Mouse (Mus musculus) heart, embryonic 16.5 days (tissue): ENCODE measurements around the gene Col25a1. TPM values are rescaled to one million over a fixed set of nuclear protein-coding genes. Genes with fewer than 3 reads are reported as not detected.

ENCODE experiments used
- ATAC-seq: fragments of 200-750 bp; cut with Nextera tagmentation; replicated peaks from 2 replicates; pipeline ENCODE4 v1.8.0; 2017; ENCODE audit warnings: moderate number of reproducible peaks; ENCODE audit not compliant: insufficient read depth, low FRiP score; ENCODE audit errors: extremely low read depth
- H3K27ac ChIP-seq: fragments of 300-500 bp; sonication (generic); 2 replicates; pipeline ENCODE4 v1.5.1; 2014; ENCODE audit warnings: mild to moderate bottlenecking, low read length, control low read depth, moderate library complexity
- H3K27me3 ChIP-seq: fragments of 300-500 bp; sonication (generic); 2 replicates; pipeline ENCODE4 v1.6.1; 2014; ENCODE audit warnings: low read length, mixed read lengths; ENCODE audit not compliant: control insufficient read depth, insufficient read depth
- H3K36me3 ChIP-seq: fragments of 300-500 bp; sonication (generic); 2 replicates; pipeline ENCODE4 v1.6.1; 2014; ENCODE audit not compliant: control insufficient read depth, insufficient read depth
- H3K4me1 ChIP-seq: fragments of 300-500 bp; sonication (generic); 2 replicates; pipeline ENCODE4 v1.6.1; 2014; ENCODE audit warnings: low read length, mixed read lengths; ENCODE audit not compliant: control insufficient read depth, insufficient read depth
- H3K4me2 ChIP-seq: fragments of 300-500 bp; sonication (generic); 2 replicates; pipeline ENCODE4 v1.6.1; 2014; ENCODE audit warnings: low read depth, mild to moderate bottlenecking, control low read depth, low read length
- H3K4me3 ChIP-seq: fragments of 300-500 bp; sonication (generic); 2 replicates; pipeline ENCODE4 v1.5.1; 2014; ENCODE audit warnings: mild to moderate bottlenecking, control low read depth, low read length
- H3K9ac ChIP-seq: fragments of 300-500 bp; sonication (generic); 2 replicates; pipeline ENCODE4 v1.6.1; 2014; ENCODE audit warnings: low read length, control low read depth
- H3K9me3 ChIP-seq: fragments of 300-500 bp; sonication (generic); replicated peaks from 2 replicates; pipeline ENCODE4 v1.6.1; 2016; ENCODE audit warnings: low read length; ENCODE audit not compliant: control insufficient read depth
- WGBS: fragments of 180-500 bp; shearing (Covaris S2); extraction: QIAGEN DNeasy Blood & Tissue Kit; methylation state at CpG from one replicate; pipeline ENCODE4 v1.1.7; 2014; 5-methylcytosine and 5-hydroxymethylcytosine counted together
- polyA plus RNA-seq: library from polyadenylated mRNA; unstranded; fragments of >200 nt; fragmentation: Nextera tagmentation; extraction: Ambion mirVana; gene quantifications from 2 replicates; pipeline ENCODE4 v1.2.1, GENCODE M21; 2015

Col25a1 gene
- polyA plus RNA-seq, 1 experiment from 2014 or later, result 1.2 TPM

GRCm38 (mm10) chr3:130440689-130441088, 309.4 kb downstream of the Col25a1 start:
- 52% methylated on average over 12 of the region's 12 CpGs for WGBS
- H3K36me3 ChIP-seq, result no peaks in the 10 kb centered on the region

GRCm38 (mm10) chr3:130443842-130444627, 312.7 kb downstream of the Col25a1 start:
- no peak overlapping the region for H3K27ac ChIP-seq
- no peak overlapping the region for H3K4me3 ChIP-seq
- ATAC-seq, result no peak
- no peaks in the 10 kb centered on the region for H3K36me3 ChIP-seq
- no peaks in the 10 kb centered on the region for H3K9me3 ChIP-seq
- 51% methylated on average over 13 of the region's 13 CpGs for WGBS
- H3K9ac ChIP-seq, result no peak overlapping the region
- no peaks in the 10 kb centered on the region for H3K4me1 ChIP-seq
- H3K4me2 ChIP-seq, result no peak overlapping the region
- no peaks in the 10 kb centered on the region for H3K27me3 ChIP-seq

More at GRCm38 (mm10) chr3:130440689-130441088, 309.4 kb downstream of the Col25a1 start:
- ATAC-seq, result no peak
- H3K4me2 ChIP-seq, result no peak overlapping the region
- no peak overlapping the region for H3K27ac ChIP-seq
- H3K4me3 ChIP-seq, result no peak overlapping the region
- H3K27me3 ChIP-seq, result no peaks in the 10 kb centered on the region
- no peaks in the 10 kb centered on the region for H3K4me1 ChIP-seq
- no peak overlapping the region for H3K9ac ChIP-seq
- H3K9me3 ChIP-seq, result no peaks in the 10 kb centered on the region

DNA sequence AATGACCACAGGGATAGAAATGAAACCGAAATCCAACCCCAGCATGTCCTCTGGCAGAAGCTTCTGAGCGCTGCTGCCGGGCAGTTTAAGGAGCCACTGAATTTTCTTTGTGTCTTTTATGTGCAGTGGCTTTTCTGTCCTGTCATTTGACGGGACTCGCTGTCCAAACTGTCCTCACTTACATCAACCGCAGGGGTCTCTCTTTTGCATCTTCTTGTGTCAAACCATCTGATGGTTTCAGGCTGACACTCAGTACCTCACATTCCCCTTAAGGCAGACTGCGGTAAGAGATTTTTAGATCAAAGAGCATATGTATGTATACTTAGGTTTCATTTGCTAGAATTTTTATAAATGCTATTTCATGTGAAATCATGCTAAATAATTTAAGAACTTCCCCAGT, 318.6 kb downstream of the Col25a1 start:
- 77% methylated on average over 7 of the region's 7 CpGs for WGBS
- no peaks in the 10 kb centered on the region for H3K4me1 ChIP-seq
- H3K9ac ChIP-seq, result no peak overlapping the region
- ATAC-seq, result no peak
- no peak overlapping the region for H3K4me2 ChIP-seq
- no peaks in the 10 kb centered on the region for H3K36me3 ChIP-seq
- no peak overlapping the region for H3K27ac ChIP-seq
- H3K4me3 ChIP-seq, result no peak overlapping the region
- H3K9me3 ChIP-seq, result no peaks in the 10 kb centered on the region
- no peaks in the 10 kb centered on the region for H3K27me3 ChIP-seq

- ATAC-seq, result no peak
- no peak overlapping the region for H3K4me3 ChIP-seq
- WGBS, result 81% methylated on average over 5 of the region's 5 CpGs
- H3K36me3 ChIP-seq, result no peaks in the 10 kb centered on the region
- H3K4me2 ChIP-seq, result no peak overlapping the region
- H3K4me1 ChIP-seq, result no peaks in the 10 kb centered on the region
- no peaks in the 10 kb centered on the region for H3K27me3 ChIP-seq
- H3K27ac ChIP-seq, result no peak overlapping the region
- peaks cover 6% of the 10 kb centered on the region for H3K9me3 ChIP-seq
- H3K9ac ChIP-seq, result no peak overlapping the region
Measured at GRCm38 (mm10) chr3:130465371-130465770, 334.1 kb downstream of the Col25a1 start.

DNA sequence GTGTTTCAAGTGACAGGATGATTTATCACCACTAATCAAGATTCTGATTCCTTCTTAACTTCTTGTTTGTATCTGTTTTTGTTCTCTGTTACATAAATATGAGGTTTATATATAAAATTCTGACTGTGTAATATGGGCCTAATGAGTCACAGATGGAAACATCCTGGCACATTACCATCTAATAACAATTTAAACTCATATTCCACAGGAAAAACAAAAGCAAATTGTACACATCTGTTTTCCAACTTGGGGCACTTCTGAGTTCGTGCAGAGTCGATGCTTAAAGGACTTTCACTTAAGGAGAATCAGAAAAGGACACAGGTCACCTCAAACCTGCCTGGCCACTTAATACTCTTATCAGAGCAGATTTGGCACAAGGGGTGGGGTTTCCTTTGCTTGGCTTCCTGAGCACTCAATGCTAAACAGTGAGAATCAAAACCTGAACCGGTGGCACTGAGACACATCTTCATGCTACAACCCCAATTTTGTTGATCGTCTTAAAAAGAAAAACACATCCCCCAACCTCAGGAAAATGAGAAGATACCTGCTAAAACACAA, 342.0 kb downstream of the Col25a1 start:
- Histone ChIP-seq H3K36me3 (no peaks in the 10 kb centered on the region), H3K9me3 (no peaks in the 10 kb centered on the region), H3K4me3 (no peak overlapping the region), H3K4me1 (no peaks in the 10 kb centered on the region), H3K9ac (no peak overlapping the region), H3K27me3 (no peaks in the 10 kb centered on the region), H3K27ac (no peak overlapping the region), H3K4me2 (no peak overlapping the region)
- ATAC-seq, result no peak
- 37% methylated on average over 4 of the region's 4 CpGs for WGBS

GRCm38 (mm10) chr3:130473970-130474369, 342.7 kb downstream of the Col25a1 start:
- Histone ChIP-seq H3K9me3 (no peaks in the 10 kb centered on the region), H3K4me2 (no peak overlapping the region), H3K9ac (no peak overlapping the region), H3K36me3 (no peaks in the 10 kb centered on the region), H3K4me3 (no peak overlapping the region), H3K27me3 (no peaks in the 10 kb centered on the region), H3K4me1 (no peaks in the 10 kb centered on the region), H3K27ac (no peak overlapping the region)
- 62% methylated on average over 7 of the region's 7 CpGs for WGBS
- ATAC-seq, result no peak

DNA sequence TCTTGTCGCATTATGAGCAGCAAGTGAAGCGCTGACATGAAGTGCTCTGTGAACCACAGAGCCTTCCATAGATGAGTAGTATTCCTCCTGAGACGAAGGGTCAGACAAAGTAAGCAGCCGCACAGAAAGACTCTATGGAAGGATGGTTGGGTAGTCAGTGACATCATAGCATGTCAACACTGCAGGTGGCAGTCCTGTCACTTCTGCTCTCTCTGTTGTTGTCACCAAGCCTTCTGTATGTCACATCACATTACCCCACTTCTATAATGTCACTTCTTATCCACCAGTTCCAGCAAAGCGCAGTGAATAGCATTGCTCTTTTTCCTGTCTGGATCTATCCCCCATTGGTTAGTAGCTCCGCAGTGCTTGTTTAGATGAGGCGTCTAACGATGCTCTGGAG, 351.2 kb downstream of the Col25a1 start:
- no peaks in the 10 kb centered on the region for H3K27me3 ChIP-seq
- no peaks in the 10 kb centered on the region for H3K36me3 ChIP-seq
- no peak overlapping the region for H3K27ac ChIP-seq
- H3K4me1 ChIP-seq, result no peaks in the 10 kb centered on the region
- no peak for ATAC-seq
- H3K9ac ChIP-seq, result no peak overlapping the region
- H3K4me3 ChIP-seq, result no peak overlapping the region
- no peak overlapping the region for H3K4me2 ChIP-seq
- H3K9me3 ChIP-seq, result no peaks in the 10 kb centered on the region
- WGBS, result 90% methylated on average over 8 of the region's 8 CpGs

DNA sequence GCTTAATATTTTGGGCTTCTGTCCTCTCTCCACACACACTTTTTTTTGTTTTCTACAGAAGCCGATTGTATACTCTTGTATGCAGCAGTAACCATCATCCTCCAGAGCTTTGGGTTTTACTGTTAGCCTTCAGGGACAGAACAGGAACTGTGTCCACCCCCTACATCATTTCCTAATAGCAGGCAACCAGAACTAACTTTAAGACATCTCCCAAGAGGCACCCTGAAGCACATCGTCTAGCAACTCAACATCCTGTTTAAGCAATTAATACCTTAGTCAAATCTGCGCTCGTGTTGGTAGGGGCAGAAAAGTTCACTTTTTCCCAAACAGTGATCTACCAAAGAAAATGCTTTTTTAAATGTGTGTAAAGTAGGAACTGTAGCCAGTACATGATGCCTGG, 357.5 kb downstream of the Col25a1 start:
- Histone ChIP-seq H3K9ac (no peak overlapping the region), H3K4me2 (no peak overlapping the region), H3K9me3 (no peaks in the 10 kb centered on the region), H3K4me3 (no peak overlapping the region), H3K4me1 (no peaks in the 10 kb centered on the region), H3K27ac (no peak overlapping the region), H3K36me3 (no peaks in the 10 kb centered on the region), H3K27me3 (no peaks in the 10 kb centered on the region)
- WGBS, result 73% methylated on average over 4 of the region's 4 CpGs
- ATAC-seq, result no peak

GRCm38 (mm10) chr3:130494192-130494591, 362.9 kb downstream of the Col25a1 start:
- no peak for ATAC-seq
- 67% methylated on average over 1 of the region's 1 CpGs for WGBS
- no peaks in the 10 kb centered on the region for H3K4me1 ChIP-seq
- H3K27ac ChIP-seq, result no peak overlapping the region
- H3K27me3 ChIP-seq, result no peaks in the 10 kb centered on the region
- H3K4me2 ChIP-seq, result no peak overlapping the region
- H3K9ac ChIP-seq, result no peak overlapping the region
- no peaks in the 10 kb centered on the region for H3K9me3 ChIP-seq
- no peak overlapping the region for H3K4me3 ChIP-seq
- no peaks in the 10 kb centered on the region for H3K36me3 ChIP-seq
